Mouse (Mus musculus) spleen, embryonic (tissue): ENCODE data around the gene Ttll4.

Source experiments
- CTCF ChIA-PET: fragments of 350-600 bp; sonication (Branson Sonifier 250); formaldehyde crosslinking; loops from one replicate; lab custom pipeline; 2022; lab: Charles Lee

Ttll4 gene

GRCm38 (mm10) chr1:74661448-74662195, at the start of gene Ttll4:
TSS of gene Ttll4 (plus strand) at chr1:74661745.
- CTCF ChIA-PET, result no interaction called here

DNA sequence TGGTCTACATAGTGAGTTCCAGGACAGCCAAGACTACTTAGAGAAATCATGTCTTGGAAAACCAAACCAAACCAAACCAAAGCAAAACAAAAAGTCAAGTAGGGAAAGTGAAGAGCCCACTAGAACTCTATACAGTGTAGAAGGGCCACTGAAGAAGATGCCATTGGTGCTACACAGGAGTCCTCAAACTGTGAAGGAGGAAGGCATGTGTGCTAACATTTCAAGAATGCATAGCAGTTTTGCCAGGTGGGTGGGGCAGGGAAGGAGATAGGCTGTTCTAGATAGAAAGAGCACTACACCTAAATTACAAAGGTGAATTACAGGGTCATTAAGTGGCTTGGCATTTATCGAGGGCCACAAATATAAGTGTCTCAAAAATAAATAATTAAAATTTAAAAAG, 37.4 kb upstream of the Ttll4 start:
- CTCF ChIA-PET, result no interaction called here

GRCm38 (mm10) chr1:74626076-74626475, 35.5 kb upstream of the Ttll4 start:
- CTCF ChIA-PET, result no interaction called here

GRCm38 (mm10) chr1:74628001-74628400, 33.5 kb upstream of the Ttll4 start:
- CTCF ChIA-PET, result no interaction called here

- CTCF ChIA-PET, result no interaction called here
These were observed 28.8 kb upstream of the Ttll4 start for GRCm38 (mm10) chr1:74632734-74633133.

DNA sequence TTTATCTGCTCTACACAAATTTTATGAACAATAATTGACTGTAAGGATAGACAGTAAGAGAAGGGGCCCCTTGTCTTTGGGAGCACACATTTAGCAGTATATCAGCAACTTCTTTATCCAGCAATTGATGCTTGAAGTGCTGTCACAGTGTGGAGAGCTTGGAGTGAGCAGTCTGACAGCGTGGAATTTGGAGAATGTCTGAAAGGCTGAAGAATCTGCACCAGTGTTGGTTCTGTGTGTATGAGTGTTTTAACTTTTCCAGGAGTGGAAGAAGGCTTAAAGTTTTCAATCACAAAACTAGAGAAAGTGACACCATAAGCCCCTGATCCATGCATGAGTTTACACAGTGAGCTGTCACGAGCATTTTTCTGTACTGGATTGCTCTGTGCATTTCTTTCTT, 18.0 kb upstream of the Ttll4 start:
- CTCF ChIA-PET, result no interaction called here

GRCm38 (mm10) chr1:74643926-74644325, 17.6 kb upstream of the Ttll4 start:
- CTCF ChIA-PET, result no interaction called here

GRCm38 (mm10) chr1:74662253-74662865, 814 bp downstream of the Ttll4 start:
- CTCF ChIA-PET, result no interaction called here

DNA sequence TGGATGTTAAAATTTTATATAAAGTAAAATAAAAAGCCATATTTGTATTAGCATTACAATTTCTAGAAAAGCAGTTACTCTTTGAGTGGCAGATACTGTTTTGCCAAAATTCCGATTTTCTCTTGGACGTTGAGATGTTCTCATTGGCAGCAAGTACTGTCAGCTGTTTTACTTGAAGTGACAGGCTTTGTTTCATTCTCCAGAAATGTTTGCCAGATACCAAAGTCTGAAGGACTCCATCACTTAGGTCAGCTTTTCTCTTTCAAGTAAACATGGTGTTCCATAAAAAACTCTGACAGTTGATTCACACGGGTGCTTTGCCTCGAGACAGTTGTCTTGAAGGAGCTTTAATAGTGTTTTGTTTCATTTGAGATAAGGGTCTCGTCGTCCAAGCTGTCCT, 3.6 kb downstream of the Ttll4 start:
- CTCF ChIA-PET, result no interaction called here

DNA sequence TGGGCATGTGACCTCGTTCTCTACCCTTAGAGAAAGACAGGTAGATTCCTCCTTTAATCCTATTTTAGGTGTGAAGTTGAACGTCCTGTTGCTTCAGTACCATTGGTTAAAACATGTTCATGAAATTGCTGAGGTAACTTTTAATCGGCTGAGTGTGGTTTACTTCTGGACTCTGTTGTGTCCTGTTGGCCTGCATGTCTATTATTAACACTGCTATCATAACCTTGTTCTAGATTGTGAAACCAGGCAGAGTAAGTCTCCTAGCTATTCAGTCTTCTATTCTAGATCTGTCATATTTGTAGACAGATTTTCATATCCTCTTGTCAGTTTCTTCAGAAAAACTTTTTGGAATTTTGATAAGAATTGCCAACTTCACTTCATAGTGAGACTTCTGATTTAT, 6.8 kb downstream of the Ttll4 start:
- CTCF ChIA-PET, result no interaction called here

- CTCF ChIA-PET, result no interaction called here
These were observed 11.2 kb downstream of the Ttll4 start for GRCm38 (mm10) chr1:74672731-74673130.

DNA sequence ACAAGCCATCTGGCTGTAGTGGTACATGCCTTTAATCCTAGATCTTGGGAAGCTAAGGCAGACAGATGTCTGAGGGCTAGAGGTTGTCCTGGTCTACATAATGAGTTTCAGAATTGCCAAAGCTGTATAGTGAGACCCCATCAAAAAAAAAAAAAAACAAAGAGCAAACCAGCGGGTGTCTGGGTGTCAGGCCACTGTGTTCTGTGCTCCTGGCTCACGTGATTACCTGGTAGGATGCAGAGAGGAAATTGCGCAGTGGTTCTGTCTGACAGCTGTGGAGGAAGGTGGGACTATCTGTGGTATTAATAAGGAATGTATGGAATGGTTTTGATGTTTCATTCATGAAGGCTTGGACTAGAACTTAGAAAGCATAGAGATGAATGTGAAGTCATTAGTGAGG, 15.3 kb downstream of the Ttll4 start:
- CTCF ChIA-PET, result interaction anchor here (0.6 kb wide), 1 partner anchor 848 kb away, joined by 4 read pairs; no protein-coding TSS in a partner anchor

- CTCF ChIA-PET, result no interaction called here
These were observed 16.3 kb downstream of the Ttll4 start for GRCm38 (mm10) chr1:74677843-74678242.

GRCm38 (mm10) chr1:74687131-74687530, 25.6 kb downstream of the Ttll4 start:
- CTCF ChIA-PET, result no interaction called here

DNA sequence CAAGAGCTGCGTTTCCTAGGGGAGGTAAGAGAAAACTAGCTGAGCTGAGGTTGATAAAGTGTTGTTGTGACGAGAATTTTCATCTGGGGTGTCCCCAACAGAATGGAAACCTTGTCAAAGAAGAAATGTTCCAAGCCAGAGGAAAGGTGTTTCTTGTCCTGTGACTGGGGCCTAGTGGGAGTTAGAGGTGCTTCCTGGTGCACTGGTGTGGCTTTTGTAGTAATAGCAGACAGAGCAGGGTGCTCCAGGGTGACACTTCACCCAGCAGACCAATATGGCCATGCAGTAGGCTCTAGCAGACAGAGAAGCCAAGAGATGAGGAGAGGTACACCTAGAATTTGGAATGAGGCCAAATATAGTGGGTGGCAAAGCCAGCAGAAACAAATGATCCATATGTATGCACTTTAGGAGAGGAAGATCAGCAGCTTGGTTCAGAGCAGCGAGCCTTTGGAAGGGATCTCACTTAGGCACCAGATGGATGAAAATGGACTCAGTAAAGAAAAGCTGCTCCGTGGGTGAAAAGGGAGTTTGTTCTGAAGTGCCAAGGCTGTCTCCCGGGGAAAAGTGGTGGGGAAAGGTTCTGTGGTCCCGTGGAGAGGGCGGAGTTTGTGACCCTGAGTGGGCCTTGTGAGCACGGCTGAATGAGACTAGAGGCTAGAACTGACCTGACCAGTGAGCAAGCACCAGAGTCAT, 32.5 kb downstream of the Ttll4 start:
- CTCF ChIA-PET, result no interaction called here

DNA sequence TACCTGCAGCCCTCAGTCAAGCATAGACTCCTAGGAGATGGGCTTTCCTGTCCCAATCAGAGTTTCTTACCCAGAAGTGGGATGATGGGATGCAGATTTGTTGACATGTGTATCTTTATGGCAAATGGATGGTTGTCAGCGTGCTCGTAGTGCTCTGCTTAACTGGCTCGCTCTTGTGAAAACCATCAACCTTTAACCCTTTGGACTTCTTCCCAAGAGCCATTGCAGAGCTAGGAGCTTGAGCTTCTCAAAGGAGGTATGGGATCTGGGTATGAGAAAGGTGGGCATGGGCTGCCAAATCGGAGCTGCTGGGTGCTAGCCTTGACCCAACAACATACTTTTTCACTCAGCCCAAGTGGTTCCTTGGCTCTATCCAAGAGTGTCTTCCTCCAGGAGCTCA, 34.3 kb downstream of the Ttll4 start:
- CTCF ChIA-PET, result no interaction called here

DNA sequence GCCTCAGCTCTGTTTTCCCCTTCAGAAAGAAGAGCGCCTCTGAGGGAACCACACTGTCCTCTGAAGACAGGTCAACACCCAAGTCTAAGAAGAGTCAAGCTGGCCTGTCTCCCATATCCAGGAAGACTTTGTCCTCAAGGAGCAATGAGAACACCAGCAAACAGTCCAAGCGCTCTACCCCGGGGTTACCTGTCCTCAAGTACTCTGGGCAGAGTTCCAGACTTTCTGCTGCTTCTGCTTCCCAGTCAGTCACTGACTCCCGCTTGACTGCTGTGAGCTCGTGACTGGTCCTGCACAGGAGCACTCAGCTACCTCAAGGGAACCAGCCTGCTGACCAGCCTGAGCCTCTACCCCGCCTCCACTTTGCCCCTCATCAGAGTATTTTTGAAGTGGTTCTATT, 35.9 kb downstream of the Ttll4 start:
- CTCF ChIA-PET, result no interaction called here

DNA sequence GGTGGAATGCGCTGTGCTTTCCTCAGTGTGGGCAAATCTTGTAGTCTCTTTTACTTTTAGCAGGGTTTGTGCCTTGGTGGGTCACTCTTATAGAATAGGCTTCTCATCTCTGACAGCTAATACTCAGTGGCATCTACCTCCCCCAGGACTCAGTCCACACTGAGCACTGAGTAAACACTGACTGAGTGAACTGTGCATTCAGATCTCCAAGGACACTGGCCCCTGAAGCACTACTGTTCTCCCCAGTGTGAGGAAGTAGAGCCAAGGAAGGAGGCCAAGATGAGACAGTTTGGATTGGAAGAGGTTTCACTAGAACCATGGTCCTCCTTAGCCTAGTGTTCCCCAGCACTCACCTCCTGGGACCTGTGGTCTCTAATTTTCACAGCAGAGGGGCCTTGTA, 36.8 kb downstream of the Ttll4 start:
- CTCF ChIA-PET, result no interaction called here

DNA sequence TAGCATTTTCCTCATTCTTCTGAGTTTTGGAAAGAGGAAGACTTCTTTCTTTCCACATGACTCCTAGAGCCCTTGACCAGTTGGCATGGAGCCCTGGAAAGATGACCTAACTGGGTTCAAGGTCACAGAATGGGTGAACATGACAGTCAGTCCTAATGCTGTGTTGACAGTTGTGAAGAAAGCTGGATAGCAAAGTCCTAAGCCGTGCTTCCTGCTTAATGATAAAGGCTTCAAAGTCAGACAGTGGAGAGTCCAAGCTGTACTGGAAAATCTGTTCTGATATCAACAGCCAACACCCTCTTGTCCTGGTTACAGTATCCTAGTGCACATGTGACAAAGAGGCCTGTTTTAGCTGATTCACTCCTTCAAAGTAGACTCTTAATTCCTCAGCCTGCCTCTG, 37.2 kb downstream of the Ttll4 start:
- CTCF ChIA-PET, result no interaction called here

DNA sequence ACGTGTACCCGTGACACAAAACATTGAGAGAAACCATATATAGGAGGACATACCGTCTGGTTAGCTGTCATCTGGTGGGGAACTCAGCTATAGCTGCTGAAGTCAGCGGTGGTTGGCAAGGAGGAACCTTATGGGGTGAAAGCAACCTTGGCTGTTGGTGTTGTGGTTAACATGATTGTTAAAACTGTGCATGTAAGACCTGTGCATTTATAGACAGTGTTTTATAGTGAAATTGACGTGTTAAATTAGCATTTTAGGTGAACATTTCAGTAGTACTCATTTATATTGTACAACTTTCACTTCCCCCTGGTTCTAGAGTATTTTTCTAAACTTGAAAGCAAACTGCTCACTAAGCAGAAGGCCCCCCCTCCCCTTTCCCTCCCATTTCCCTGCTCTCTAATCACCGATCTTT, 40.6 kb downstream of the Ttll4 start:
- CTCF ChIA-PET, result no interaction called here

- CTCF ChIA-PET, result no interaction called here
These were observed 42.6 kb downstream of the Ttll4 start for GRCm38 (mm10) chr1:74704156-74704555.

DNA sequence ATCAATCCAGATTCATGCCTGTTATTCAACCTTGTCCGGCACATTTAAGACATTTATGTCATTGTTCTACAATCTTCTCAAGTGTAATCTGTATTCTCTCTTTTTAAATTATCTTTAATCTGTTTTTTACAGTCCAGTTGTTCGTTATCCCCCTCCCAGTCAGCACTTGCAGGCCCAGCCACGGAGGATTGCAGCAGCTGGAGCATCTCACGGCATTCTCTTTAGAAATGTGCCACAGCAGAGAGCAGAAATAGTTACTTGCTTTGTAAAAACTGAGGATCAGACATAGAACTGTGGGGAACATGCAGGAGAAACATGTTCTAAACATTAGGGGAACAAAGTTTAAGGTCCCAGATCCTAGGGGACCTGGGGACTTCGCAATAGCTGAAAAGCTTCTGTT, 43.5 kb downstream of the Ttll4 start:
- CTCF ChIA-PET, result interaction anchor here (1.1 kb wide), 1 partner anchor 84 kb away, joined by 3 read pairs; no protein-coding TSS in a partner anchor

DNA sequence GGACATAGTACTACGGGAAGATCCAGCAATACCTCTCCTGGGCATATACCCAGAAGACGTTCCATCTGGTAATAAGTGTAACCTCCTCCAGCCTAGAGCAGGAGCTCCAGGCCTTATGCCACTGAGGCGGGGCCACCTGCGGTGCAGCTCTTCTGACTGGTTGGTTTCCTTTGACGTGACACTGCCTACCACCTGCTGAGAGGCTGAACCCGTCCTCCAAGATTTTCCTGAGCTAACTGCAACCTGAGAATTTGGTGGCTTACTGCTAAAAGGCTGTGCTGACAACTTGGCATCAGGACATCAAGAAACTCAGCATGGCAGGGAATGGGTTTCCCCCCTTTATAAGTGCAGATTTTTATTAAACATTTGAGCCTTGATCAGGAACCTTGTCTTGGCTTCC, 48.0 kb downstream of the Ttll4 start:
- CTCF ChIA-PET, result no interaction called here
